Mouse (Mus musculus) ES-CJ7 (cell line): ENCODE data around the gene Prkd3.

Experiments
- DNase-seq: peaks from one replicate; pipeline ENCODE4 v3.0.0; 2011; ENCODE audit warnings: low read depth, low spot score

Prkd3 gene

DNA sequence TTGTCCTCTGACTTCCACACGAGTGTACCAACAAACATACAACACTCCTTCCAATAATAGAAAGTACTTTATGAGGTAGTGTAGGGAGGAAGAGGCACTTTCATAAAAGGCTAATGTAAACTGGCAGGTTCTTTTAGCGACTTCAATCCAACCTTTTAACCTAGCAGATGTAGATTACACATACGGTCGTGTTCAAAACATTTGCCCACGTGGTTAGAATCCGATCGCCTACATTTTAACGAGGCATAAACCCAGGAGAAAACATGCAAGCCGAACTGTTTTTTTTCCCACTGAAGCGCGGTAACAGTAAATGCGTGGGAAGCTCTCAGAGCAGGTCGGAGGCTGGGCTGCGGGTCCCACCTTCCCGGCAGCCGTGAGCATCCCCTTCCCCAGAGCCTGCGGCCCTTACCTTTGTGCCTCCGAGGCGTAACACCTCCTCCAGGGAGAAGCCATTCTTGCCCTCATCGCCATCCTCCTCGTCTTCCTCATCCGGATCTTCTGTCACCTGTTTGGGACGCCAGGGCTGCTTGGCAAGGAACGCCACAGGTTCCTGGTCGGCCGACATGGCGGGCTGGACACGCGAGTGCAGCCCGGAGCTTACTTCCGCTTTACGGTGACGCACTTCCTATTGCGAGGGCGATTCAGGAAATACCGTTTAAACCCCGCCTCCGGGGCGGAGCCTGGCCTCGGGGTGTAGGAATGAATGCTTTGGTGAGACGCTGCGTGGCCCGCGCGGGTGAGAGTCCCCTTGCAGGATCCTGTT is 84.0 kb downstream of the Prkd3 start, which contains the start of the genes Cebpz and Ndufaf7:
Cebpz (minus strand) TSS at position 601 of the 763 bp plus-strand sequence.
Ndufaf7 (plus strand) TSS at position 671 of the 763 bp plus-strand sequence.
- DNase-seq: peak; percentile 99

DNA sequence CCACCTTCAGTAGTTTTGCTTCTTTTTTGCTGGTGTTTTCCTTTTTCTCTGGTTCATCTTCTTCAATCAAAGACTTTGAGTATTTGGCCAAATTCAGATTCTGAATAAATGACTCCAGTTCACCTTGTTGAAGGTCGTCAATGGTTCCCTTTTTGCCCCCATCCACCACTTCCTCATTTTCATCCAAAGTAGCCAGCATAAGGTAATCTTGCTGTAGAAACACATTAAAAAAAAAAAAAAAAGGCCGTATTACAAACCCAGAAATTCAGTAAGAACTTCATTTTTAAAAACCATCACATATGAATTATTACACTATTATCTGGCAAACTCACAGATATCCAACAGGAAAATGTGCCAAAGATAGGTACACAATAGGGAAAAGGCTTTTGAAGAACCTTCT is 84.8 kb downstream of the Prkd3 start:
- no peak for DNase-seq

DNA sequence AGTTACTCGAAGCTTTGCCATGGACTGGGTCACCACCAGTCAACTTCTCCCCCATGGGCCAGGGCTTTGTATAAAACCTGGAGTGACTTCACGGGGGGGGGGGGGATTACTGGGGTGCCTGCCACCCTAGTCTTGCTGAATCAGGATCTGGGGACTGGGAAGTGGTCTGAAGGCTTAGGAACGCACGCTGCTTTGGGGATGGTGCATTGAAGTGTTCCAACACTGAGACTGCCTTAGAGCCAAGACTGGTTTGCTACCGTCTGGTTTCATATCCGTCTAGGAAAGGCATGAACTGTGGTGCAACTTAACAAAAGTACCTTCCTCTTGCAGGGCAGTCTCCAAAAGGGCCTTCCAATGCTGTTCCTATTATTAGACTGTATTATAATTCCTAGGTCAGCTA is 102.9 kb downstream of the Prkd3 start:
- no peak for DNase-seq

DNA sequence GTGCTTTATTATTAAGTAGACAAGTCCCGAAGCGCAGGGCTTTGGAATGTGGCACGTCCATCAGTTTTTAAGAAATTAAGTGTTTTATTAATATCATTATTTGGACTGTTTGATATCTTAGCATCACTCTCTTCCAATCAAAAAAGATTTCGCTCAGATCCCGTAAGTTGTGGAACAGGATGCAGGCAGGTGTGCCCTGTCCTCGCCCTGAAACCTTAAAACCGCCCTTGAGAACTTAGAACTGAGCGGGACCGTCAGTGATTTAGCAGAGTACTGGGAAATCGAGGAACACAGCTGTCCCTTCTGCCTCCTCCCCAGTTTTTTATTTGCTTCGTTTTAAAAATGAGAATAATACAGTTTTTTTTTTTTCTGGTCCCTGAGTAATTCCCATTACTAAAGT is 103.7 kb downstream of the Prkd3 start:
- no peak for DNase-seq

DNA sequence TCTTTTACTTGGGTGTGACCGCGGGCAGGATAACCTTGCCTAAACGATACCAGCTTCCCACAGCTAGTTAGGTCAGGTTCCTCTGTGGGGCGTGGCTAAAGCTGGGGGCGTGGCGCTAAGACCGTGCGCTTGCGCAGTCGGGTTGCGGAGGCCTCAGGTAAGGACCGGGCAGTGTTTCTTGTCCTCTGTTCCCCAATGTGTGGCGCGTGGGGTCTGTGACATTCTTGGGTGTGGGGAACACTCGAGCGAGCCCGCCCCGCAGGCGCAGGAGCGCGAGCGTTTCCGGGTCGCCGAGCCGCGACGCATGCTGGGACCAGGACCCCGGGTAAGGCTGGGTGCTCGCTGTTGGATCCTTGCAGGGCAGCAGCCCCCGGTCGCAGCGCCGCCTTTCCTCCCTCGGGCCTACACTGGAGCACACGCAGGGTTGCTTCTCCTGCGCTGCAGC is 104.2 kb downstream of the Prkd3 start, which contains the start of gene Cebpzos:
Cebpzos (plus strand) TSS at position 132 of the 445 bp plus-strand sequence.
- peak; percentile 98 for DNase-seq

DNA sequence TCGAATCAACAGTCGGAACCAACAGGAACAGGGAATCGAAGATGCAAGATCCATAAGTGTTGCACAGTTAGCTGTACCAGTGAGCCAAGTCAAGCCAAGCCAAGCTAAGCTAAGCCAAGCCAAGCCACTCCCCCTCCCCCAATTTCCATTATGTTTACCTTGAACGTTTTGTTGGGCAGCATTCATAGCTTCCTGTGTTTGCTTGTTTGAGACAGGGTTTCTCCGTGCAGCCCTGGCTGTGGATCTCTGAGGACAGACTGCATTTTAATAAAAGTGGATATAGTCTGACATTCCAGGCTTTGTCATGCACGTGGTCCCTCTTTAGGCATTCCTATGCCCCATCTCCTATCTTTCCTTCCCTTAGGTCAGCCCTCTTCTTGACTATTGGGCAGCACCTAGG is 104.8 kb downstream of the Prkd3 start:
- peak; percentile 70 for DNase-seq

DNA sequence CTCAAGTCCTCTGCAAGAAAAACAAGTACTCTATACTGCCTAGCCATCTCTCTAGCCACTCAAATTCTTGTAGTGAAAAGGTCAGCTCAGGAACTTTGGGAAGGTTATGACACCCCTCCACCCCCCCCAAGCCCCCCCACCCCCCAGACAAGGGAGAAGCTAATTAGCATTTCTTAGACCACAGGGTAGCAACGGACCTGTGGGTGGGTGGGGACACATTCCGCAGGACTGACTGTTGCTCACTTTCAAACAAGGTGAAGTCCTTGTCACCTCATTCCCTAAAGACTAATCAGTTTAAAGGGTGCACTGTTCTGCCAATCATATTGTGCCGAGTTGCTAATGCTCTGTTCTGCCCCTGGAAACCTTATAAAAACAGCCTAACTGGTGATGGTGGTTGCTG is 106.7 kb downstream of the Prkd3 start:
- DNase-seq: peak; percentile 92

DNA sequence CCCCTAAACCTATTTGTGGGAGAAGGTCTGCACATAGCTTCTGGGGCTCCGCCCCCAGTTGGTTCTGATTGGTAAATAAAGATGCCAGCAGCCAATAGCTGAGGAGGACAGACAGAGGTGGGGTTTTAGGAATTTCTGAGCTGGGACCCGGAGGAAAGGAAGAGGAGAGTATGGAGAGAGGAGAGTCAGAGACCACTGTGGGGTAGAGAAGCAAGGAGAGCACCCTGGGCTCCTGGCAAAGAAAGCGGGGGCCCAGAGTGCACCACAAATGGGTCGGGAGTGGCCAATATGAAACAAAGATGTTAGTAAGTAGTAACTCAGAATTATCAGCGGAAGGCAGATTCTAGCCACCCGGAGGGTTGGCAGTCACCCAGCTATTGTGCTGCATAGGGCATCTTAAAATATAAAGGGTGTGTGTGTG is 107.7 kb downstream of the Prkd3 start:
- peak; percentile 70 for DNase-seq

DNA sequence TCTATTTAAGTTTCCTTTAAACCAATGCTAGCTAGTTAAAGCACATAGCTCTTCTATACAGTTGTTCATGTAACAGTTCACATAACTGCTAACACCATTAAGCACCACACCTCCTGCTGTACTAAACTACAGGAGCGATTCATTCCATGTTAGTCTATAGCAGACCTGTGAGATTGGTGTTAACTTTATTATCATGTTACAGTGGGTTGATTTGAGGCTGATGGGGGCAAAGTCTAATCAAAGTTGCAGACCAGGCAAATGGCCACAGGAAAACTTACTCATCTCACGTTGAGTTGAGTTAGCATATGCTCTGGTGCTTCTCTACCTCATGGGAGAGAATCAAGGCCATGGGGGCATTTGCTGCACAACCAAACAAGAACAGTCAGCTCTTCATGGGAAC is 111.2 kb downstream of the Prkd3 start:
- DNase-seq: no peak

DNA sequence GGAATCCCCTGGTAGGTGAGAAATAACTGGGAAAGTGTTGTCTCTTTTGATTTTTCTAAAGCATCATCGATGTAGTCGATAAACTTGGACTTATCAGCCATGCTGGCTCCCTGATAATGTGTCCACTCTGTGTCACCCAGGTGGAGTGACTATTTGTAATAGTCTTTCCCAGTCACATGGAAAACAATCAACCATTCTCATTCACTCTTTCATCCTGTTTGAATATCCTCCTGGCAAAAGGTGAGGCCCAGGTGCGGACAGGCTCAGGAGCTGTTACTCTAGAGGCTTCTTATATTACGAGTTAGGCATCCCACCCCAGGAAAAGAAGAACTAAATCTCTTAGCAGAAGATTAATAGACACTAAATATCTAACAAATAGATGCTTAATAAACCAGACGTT is 113.7 kb downstream of the Prkd3 start, which contains the start of gene Sult6b1:
Sult6b1 (minus strand) TSS at position 101 of the 400 bp plus-strand sequence.
- DNase-seq: no peak

DNA sequence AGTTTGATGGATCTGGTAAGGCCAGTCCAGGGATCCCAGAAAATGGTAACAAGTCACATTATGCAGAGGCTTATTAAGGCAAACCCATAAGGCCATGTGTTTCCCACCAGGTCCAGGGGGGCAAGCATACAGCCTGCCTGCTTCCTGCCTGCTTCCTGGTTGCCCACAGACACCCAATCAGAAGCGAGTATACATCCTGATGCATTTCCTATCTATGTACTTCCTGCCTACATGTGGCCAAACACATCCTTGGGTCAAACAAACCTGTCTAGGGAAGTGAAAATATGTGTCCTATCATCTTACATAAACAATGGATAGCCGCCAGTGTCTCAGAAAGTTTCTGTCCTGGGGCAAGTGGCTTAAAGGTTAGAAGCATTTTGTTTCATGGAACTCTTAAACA is 117.5 kb downstream of the Prkd3 start:
- DNase-seq: no peak
